Mouse (Mus musculus) spleen, adult 2 months (tissue): ENCODE data around the gene Snx9.

Experiments
- CTCF ChIP-seq: fragments of 200-500 bp; IDR thresholded peaks from 2 replicates; pipeline ENCODE4 v1.5.1; 2011; ENCODE audit warnings: mild to moderate bottlenecking, inconsistent platforms; ENCODE audit not compliant: insufficient read depth, insufficient read length, insufficient replicate concordance; ENCODE audit errors: extremely low read depth
- POLR2A ChIP-seq: fragments of 200-500 bp; IDR thresholded peaks from 2 replicates; pipeline ENCODE4 v1.6.1; 2011; ENCODE audit warnings: low read depth, low read length, inconsistent platforms

DNA sequence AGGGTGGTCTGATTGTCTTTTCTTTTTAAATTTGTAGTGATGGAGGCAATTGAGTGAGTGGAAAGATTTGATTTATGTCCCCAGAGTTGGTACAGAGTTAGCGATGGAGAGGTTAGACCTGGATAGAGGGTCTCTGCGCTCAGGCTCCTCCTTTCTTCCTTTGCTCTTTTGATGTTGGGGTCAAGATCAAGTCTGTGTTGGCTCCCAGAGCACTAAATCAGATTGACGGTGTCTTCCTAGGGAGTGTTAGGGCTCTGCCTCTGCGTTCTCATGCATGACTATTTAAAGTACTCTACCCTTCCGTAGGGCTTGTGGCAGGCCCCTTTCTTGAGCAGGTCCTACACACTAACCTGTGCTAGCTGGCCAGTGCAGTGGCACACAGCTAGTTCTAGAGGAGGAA, 28.9 kb downstream of the Snx9 start:
- TF ChIP-seq CTCF (no peak), POLR2A (no peak)
